Mouse (Mus musculus): ENCODE data around the gene Adarb2. TPM values are rescaled to one million over a fixed set of nuclear protein-coding genes. Genes with fewer than 3 reads are reported as not detected.
A peak's percentile ranks its signal among the peaks of the same experiment; 100 is the strongest.

The Adarb2 gene
- polyA plus RNA-seq, 1 experiment from 2014 or later = 6.9 TPM

GRCm38 (mm10) chr13:8542684-8543083 lies 340.0 kb downstream of the Adarb2 start:
- ATAC-seq (no peak), DNase-seq (ENCODE audit: low spot score) (no peak)
- no peak overlapping the region for H3K4me2 ChIP-seq (ENCODE audit: low read length)
- no peaks in the 10 kb centered on the region for H3K9me3 ChIP-seq (replicated peaks; ENCODE audit: control insufficient read depth, low read length)
- no peaks in the 10 kb centered on the region for H3K27me3 ChIP-seq (replicated peaks; ENCODE audit: control insufficient read depth, insufficient read depth, low read length)
- no peak overlapping the region for H3K9ac ChIP-seq (ENCODE audit: low read length)
- no peaks in the 10 kb centered on the region for H3K36me3 ChIP-seq (ENCODE audit: control insufficient read depth, insufficient read depth, low read length)
- H3K4me1 ChIP-seq (ENCODE audit: control insufficient read depth, insufficient read depth, low read length) = no peaks in the 10 kb centered on the region
- no peak overlapping the region for H3K4me3 ChIP-seq (ENCODE audit: low read depth, low read length)
- no peak overlapping the region for H3K27ac ChIP-seq (ENCODE audit: low read depth, low read length)
- WGBS = 88% methylated on average over 2 of the region's 2 CpGs

DNA sequence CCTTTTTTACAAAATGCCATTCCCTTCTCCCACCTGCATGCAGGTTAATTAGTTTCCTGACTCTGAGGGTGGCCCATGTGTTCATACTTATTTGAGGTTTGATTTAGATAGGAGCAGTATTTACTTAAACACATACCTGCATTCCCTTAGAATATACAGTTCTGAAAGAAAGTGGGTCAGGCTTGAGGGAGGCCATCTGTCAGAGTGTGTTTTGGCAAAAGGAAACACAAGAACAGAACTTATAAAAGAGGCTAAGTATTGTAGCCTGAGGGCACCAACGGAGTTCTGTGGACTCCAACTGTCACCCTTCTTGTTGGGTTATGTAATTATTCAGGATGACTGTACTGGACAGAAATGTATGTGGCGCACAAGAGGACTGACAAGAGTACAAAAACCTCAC lies 349.6 kb downstream of the Adarb2 start:
- H3K4me1 ChIP-seq (ENCODE audit: control insufficient read depth, insufficient read depth, low read length) = no peaks in the 10 kb centered on the region
- DNase-seq (ENCODE audit: low spot score) (no peak), ATAC-seq (no peak)
- no peak overlapping the region for H3K4me3 ChIP-seq (ENCODE audit: low read depth, low read length)
- H3K9ac ChIP-seq (ENCODE audit: low read length) = no peak overlapping the region
- no peaks in the 10 kb centered on the region for H3K36me3 ChIP-seq (ENCODE audit: control insufficient read depth, insufficient read depth, low read length)
- WGBS = 68% methylated on average over 2 of the region's 2 CpGs
- no peaks in the 10 kb centered on the region for H3K9me3 ChIP-seq (replicated peaks; ENCODE audit: control insufficient read depth, low read length)
- H3K27me3 ChIP-seq (replicated peaks; ENCODE audit: control insufficient read depth, insufficient read depth, low read length) = no peaks in the 10 kb centered on the region
- no peak overlapping the region for H3K4me2 ChIP-seq (ENCODE audit: low read length)
- H3K27ac ChIP-seq (ENCODE audit: low read depth, low read length) = no peak overlapping the region

DNA sequence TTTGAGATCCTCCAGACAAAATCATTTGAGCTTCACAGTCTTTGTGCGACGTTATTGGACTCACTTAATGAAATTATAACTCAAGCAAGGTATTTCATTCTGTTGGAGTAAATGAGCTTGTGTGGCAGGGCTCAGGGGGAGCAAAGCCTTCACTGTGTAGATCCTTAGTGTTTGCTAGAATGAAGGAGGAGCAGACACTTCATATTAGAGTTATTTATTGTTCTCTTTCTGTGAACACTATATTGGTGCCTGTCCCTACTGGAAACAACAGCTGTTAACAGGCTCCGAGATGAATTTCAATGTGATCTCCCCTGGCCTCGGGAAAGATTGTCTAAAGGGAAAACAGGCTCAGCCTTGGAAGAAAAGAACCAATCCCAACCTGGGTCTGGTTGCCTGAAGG lies 355.1 kb downstream of the Adarb2 start:
- no peaks in the 10 kb centered on the region for H3K4me1 ChIP-seq (ENCODE audit: control insufficient read depth, insufficient read depth, low read length)
- H3K36me3 ChIP-seq (ENCODE audit: control insufficient read depth, insufficient read depth, low read length) = no peaks in the 10 kb centered on the region
- H3K4me2 ChIP-seq (ENCODE audit: low read length) = no peak overlapping the region
- H3K9me3 ChIP-seq (replicated peaks; ENCODE audit: control insufficient read depth, low read length) = no peaks in the 10 kb centered on the region
- no peak overlapping the region for H3K4me3 ChIP-seq (ENCODE audit: low read depth, low read length)
- no peak overlapping the region for H3K9ac ChIP-seq (ENCODE audit: low read length)
- ATAC-seq (no peak), DNase-seq (ENCODE audit: low spot score) (no peak)
- 80% methylated on average over 4 of the region's 4 CpGs for WGBS
- no peaks in the 10 kb centered on the region for H3K27me3 ChIP-seq (replicated peaks; ENCODE audit: control insufficient read depth, insufficient read depth, low read length)
- H3K27ac ChIP-seq (ENCODE audit: low read depth, low read length) = no peak overlapping the region

GRCm38 (mm10) chr13:8560485-8560884 lies 357.8 kb downstream of the Adarb2 start:
- no peaks in the 10 kb centered on the region for H3K9me3 ChIP-seq (replicated peaks; ENCODE audit: control insufficient read depth, low read length)
- H3K27ac ChIP-seq (ENCODE audit: low read depth, low read length) = no peak overlapping the region
- no peak overlapping the region for H3K4me2 ChIP-seq (ENCODE audit: low read length)
- peak; percentile 34; the same call in 1 of the 2 replicates for ATAC-seq
- H3K4me1 ChIP-seq (ENCODE audit: control insufficient read depth, insufficient read depth, low read length) = no peaks in the 10 kb centered on the region
- no peak overlapping the region for H3K4me3 ChIP-seq (ENCODE audit: low read depth, low read length)
- DNase-seq (ENCODE audit: low spot score) = peak; percentile 23
- H3K9ac ChIP-seq (ENCODE audit: low read length) = no peak overlapping the region
- no peaks in the 10 kb centered on the region for H3K27me3 ChIP-seq (replicated peaks; ENCODE audit: control insufficient read depth, insufficient read depth, low read length)
- H3K36me3 ChIP-seq (ENCODE audit: control insufficient read depth, insufficient read depth, low read length) = no peaks in the 10 kb centered on the region

- Histone ChIP-seq H3K27me3 (replicated peaks; ENCODE audit: control insufficient read depth, insufficient read depth, low read length) (no peaks in the 10 kb centered on the region), H3K9ac (ENCODE audit: low read length) (no peak overlapping the region), H3K27ac (ENCODE audit: low read depth, low read length) (no peak overlapping the region), H3K4me1 (ENCODE audit: control insufficient read depth, insufficient read depth, low read length) (peaks cover 3% of the 10 kb centered on the region; the same call in 1 of the 2 replicates), H3K4me3 (ENCODE audit: low read depth, low read length) (no peak overlapping the region), H3K36me3 (ENCODE audit: control insufficient read depth, insufficient read depth, low read length) (no peaks in the 10 kb centered on the region), H3K4me2 (ENCODE audit: low read length) (no peak overlapping the region), H3K9me3 (replicated peaks; ENCODE audit: control insufficient read depth, low read length) (no peaks in the 10 kb centered on the region)
- ATAC-seq = no peak
- 88% methylated on average over 7 of the region's 7 CpGs for WGBS
- DNase-seq (ENCODE audit: low spot score) = no peak
These were observed 360.5 kb downstream of the Adarb2 start for GRCm38 (mm10) chr13:8563161-8563560.

DNA sequence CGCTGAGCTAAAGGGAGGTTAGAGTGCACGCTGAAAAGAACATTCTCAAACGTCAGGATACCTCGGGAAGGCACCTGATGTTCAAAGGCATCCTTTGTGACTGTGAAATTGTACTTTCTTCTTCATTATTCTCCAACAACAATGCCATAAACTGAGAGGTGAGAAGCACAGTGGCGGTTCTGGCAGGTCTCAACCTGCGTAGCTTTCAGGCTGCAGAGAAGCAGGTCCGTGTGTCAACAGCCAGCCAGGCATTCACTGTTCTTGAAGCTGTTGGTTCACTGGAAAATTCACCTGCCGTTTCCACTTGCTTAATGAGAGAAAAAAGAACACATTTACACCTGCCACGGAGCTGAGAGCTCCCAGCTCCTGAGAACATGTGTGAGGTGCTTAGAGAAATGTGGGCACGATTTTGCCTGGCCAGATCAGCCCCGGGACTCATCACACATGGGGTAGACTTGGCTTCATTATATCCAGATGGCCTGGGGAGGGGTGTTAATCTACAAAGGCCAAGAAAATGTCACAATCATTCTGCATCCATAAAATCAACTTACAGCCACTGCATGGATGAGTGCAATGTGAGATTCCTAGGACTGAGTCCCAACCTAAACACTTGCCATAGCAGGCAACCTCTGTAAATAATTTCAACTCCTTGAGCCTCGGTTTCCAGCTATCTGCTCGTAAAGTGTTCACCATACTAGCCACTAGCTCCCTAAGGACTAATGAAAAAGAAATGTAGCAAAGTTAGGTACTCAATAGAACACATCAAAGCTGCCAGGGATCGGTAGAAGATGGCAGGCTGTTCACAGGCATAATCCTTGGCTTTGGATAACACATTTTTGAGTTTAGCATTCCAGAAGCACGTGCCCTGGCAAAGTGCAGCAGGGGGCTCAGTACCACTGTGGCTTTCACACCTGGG lies 364.7 kb downstream of the Adarb2 start:
- Histone ChIP-seq H3K4me3 (ENCODE audit: low read depth, low read length) (no peak overlapping the region), H3K9me3 (replicated peaks; ENCODE audit: control insufficient read depth, low read length) (no peaks in the 10 kb centered on the region), H3K27ac (ENCODE audit: low read depth, low read length) (no peak overlapping the region), H3K4me1 (ENCODE audit: control insufficient read depth, insufficient read depth, low read length) (peaks cover 3% of the 10 kb centered on the region; the same call in 1 of the 2 replicates), H3K27me3 (replicated peaks; ENCODE audit: control insufficient read depth, insufficient read depth, low read length) (no peaks in the 10 kb centered on the region), H3K4me2 (ENCODE audit: low read length) (no peak overlapping the region), H3K9ac (ENCODE audit: low read length) (no peak overlapping the region), H3K36me3 (ENCODE audit: control insufficient read depth, insufficient read depth, low read length) (no peaks in the 10 kb centered on the region)
- ATAC-seq (peak; percentile 88), DNase-seq (ENCODE audit: low spot score) (peak; percentile 60)
- 63% methylated on average over 15 of the region's 15 CpGs for WGBS

GRCm38 (mm10) chr13:8570269-8570668 lies 367.6 kb downstream of the Adarb2 start:
- 90% methylated on average over 13 of the region's 13 CpGs for WGBS
- H3K36me3 ChIP-seq (ENCODE audit: control insufficient read depth, insufficient read depth, low read length) = no peaks in the 10 kb centered on the region
- H3K4me1 ChIP-seq (ENCODE audit: control insufficient read depth, insufficient read depth, low read length) = peaks cover 3% of the 10 kb centered on the region; the same call in 1 of the 2 replicates
- no peaks in the 10 kb centered on the region for H3K9me3 ChIP-seq (replicated peaks; ENCODE audit: control insufficient read depth, low read length)
- ATAC-seq (no peak), DNase-seq (ENCODE audit: low spot score) (no peak)
- no peak overlapping the region for H3K27ac ChIP-seq (ENCODE audit: low read depth, low read length)
- H3K9ac ChIP-seq (ENCODE audit: low read length) = no peak overlapping the region
- no peak overlapping the region for H3K4me3 ChIP-seq (ENCODE audit: low read depth, low read length)
- no peak overlapping the region for H3K4me2 ChIP-seq (ENCODE audit: low read length)
- no peaks in the 10 kb centered on the region for H3K27me3 ChIP-seq (replicated peaks; ENCODE audit: control insufficient read depth, insufficient read depth, low read length)

DNA sequence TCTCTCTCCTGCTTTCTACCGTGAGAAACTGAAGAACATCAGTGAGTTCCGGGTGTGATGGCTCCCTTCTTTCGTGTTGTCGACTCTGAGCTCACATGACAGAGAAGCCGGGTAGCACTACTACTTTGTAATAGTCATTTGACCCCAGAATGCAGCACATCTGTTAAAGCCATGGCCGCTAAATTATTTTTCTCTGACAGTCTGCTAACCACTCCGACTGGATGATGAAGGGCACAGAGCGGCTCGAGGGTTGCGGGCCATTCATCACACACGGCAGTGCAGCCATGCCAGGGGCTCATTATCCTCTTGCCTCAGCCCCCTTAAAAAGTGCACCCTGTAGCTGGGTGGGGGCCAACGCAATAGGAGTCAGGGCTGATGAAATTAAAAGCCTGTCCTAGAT lies 371.2 kb downstream of the Adarb2 start:
- Histone ChIP-seq H3K9me3 (replicated peaks; ENCODE audit: control insufficient read depth, low read length) (no peaks in the 10 kb centered on the region), H3K4me1 (ENCODE audit: control insufficient read depth, insufficient read depth, low read length) (no peaks in the 10 kb centered on the region), H3K27ac (ENCODE audit: low read depth, low read length) (no peak overlapping the region), H3K9ac (ENCODE audit: low read length) (no peak overlapping the region), H3K27me3 (replicated peaks; ENCODE audit: control insufficient read depth, insufficient read depth, low read length) (no peaks in the 10 kb centered on the region), H3K4me3 (ENCODE audit: low read depth, low read length) (no peak overlapping the region), H3K4me2 (ENCODE audit: low read length) (no peak overlapping the region), H3K36me3 (ENCODE audit: control insufficient read depth, insufficient read depth, low read length) (no peaks in the 10 kb centered on the region)
- no peak for ATAC-seq
- DNase-seq (ENCODE audit: low spot score) = no peak
- WGBS = 90% methylated on average over 12 of the region's 12 CpGs

- peak; percentile 80 for ATAC-seq
These were observed 381.8 kb downstream of the Adarb2 start for GRCm38 (mm10) chr13:8584257-8585005.

More at GRCm38 (mm10) chr13:8584257-8585005, 381.8 kb downstream of the Adarb2 start:
- Histone ChIP-seq H3K4me2 (ENCODE audit: low read length) (no peak overlapping the region), H3K36me3 (ENCODE audit: control insufficient read depth, insufficient read depth, low read length) (no peaks in the 10 kb centered on the region), H3K4me3 (ENCODE audit: low read depth, low read length) (no peak overlapping the region), H3K4me1 (ENCODE audit: control insufficient read depth, insufficient read depth, low read length) (no peaks in the 10 kb centered on the region), H3K27ac (ENCODE audit: low read depth, low read length) (no peak overlapping the region; the same call in 1 of the 2 replicates), H3K9ac (ENCODE audit: low read length) (no peak overlapping the region), H3K9me3 (replicated peaks; ENCODE audit: control insufficient read depth, low read length) (no peaks in the 10 kb centered on the region), H3K27me3 (replicated peaks; ENCODE audit: control insufficient read depth, insufficient read depth, low read length) (no peaks in the 10 kb centered on the region)
- peak; percentile 69 for DNase-seq (ENCODE audit: low spot score)
- WGBS = 70% methylated on average over 8 of the region's 8 CpGs
